Mouse (Mus musculus): ENCODE results near the gene Pde4c.

The Pde4c gene

GRCm38 (mm10) chr8:70750128-70750680 lies 26.7 kb downstream of the Pde4c start:
- no peak for DNase-seq (ENCODE audit: low spot score in 2 of 2)

- DNase-seq (ENCODE audit: low spot score in 2 of 2), result peak; percentile 60 to 81
Measured at GRCm38 (mm10) chr8:70752000-70752764, 28.7 kb downstream of the Pde4c start.

- DNase-seq (ENCODE audit: low spot score in 2 of 2), result peak; percentile 50 to 53
Measured at GRCm38 (mm10) chr8:70753151-70753550, 29.6 kb downstream of the Pde4c start.

- DNase-seq (ENCODE audit: low spot score in 2 of 2), result peak; percentile 90 to 95
Measured at GRCm38 (mm10) chr8:70754043-70754870, 30.7 kb downstream of the Pde4c start, which contains the start of gene Rab3a. Rab3a (plus strand) TSS chr8:70754679.

- DNase-seq (ENCODE audit: low spot score in 2 of 2), result no peak
Measured at GRCm38 (mm10) chr8:70754871-70755660, 31.5 kb downstream of the Pde4c start.

GRCm38 (mm10) chr8:70755661-70756475 lies 32.3 kb downstream of the Pde4c start:
- DNase-seq (ENCODE audit: low spot score in 2 of 2), result no peak

GRCm38 (mm10) chr8:70756476-70757040 lies 33.0 kb downstream of the Pde4c start:
- DNase-seq (ENCODE audit: low spot score in 2 of 2), result no peak

- DNase-seq (ENCODE audit: low spot score in 2 of 2), result no peak
Measured at GRCm38 (mm10) chr8:70757523-70758307, 34.2 kb downstream of the Pde4c start.

- DNase-seq (ENCODE audit: low spot score in 2 of 2), result no peak
Measured at GRCm38 (mm10) chr8:70758308-70758615, 34.7 kb downstream of the Pde4c start.

- DNase-seq (ENCODE audit: low spot score in 2 of 2), result no peak
Measured at GRCm38 (mm10) chr8:70758616-70759561, 35.4 kb downstream of the Pde4c start.

- DNase-seq (ENCODE audit: low spot score in 2 of 2), result no peak
Measured at GRCm38 (mm10) chr8:70760350-70760749, 36.8 kb downstream of the Pde4c start.

- peak; percentile 93 to 96 for DNase-seq (ENCODE audit: low spot score in 2 of 2)
Measured at GRCm38 (mm10) chr8:70760775-70761406, 37.4 kb downstream of the Pde4c start, which contains the start of gene Mpv17l2. Mpv17l2 (minus strand) TSS chr8:70760946.

- no peak for DNase-seq (ENCODE audit: low spot score in 2 of 2)
Measured at GRCm38 (mm10) chr8:70762118-70762517, 38.6 kb downstream of the Pde4c start.

- peak; percentile 61 to 81 for DNase-seq (ENCODE audit: low spot score in 2 of 2)
Measured at GRCm38 (mm10) chr8:70763354-70763753, 39.8 kb downstream of the Pde4c start.

GRCm38 (mm10) chr8:70764026-70764425 lies 40.5 kb downstream of the Pde4c start:
- DNase-seq (ENCODE audit: low spot score in 2 of 2), result no peak

- DNase-seq (ENCODE audit: low spot score in 2 of 2), result no peak
Measured at GRCm38 (mm10) chr8:70764676-70765075, 41.2 kb downstream of the Pde4c start.

- no peak for DNase-seq (ENCODE audit: low spot score in 2 of 2)
Measured at GRCm38 (mm10) chr8:70765329-70765728, 41.8 kb downstream of the Pde4c start.

Data from thymus, postnatal 10 days (tissue).